Mouse (Mus musculus): Measurements from ENCODE around the gene Mlh3. TPM values are rescaled to one million over a fixed set of nuclear protein-coding genes. Genes with fewer than 3 reads are reported as not detected.
A peak's percentile ranks its signal among the peaks of the same experiment; 100 is the strongest.

Mlh3 gene
- 10 to 100 TPM; 17.5 TPM for total RNA-seq (2021)
- long read RNA-seq, experiment 1, full-length matches to known transcripts = 6 of 8 reads
- long read RNA-seq, experiment 1, partial matches to known transcripts = 1 of 8 reads
- long read RNA-seq, experiment 1, other reads (novel, unspliced or antisense) = 1 of 8 reads
- long read RNA-seq, experiment 2, full-length matches to known transcripts = 5 of 9 reads
- long read RNA-seq, experiment 2, partial matches to known transcripts = 3 of 9 reads
- long read RNA-seq, experiment 2, other reads (novel, unspliced or antisense) = 1 of 9 reads

GRCm38 (mm10) chr12:85270319-85270718 lies at the start of gene Mlh3:
Gene Mlh3, minus strand, starts transcription at chr12:85270599.
- DNase-seq (ENCODE audit: low spot score in 2 of 2) = peak; percentile 86 to 92

- no peak for DNase-seq (ENCODE audit: low spot score in 2 of 2)
Observed at GRCm38 (mm10) chr12:85308651-85309050, 38.3 kb upstream of the Mlh3 start.

GRCm38 (mm10) chr12:85305247-85305892 lies 35.0 kb upstream of the Mlh3 start:
- DNase-seq (ENCODE audit: low spot score in 2 of 2) = peak; percentile 81 to 87

- no peak for DNase-seq (ENCODE audit: low spot score in 2 of 2)
Observed at GRCm38 (mm10) chr12:85304725-85305124, 34.3 kb upstream of the Mlh3 start.

- DNase-seq (ENCODE audit: low spot score in 2 of 2) = no peak
Observed at GRCm38 (mm10) chr12:85303256-85303655, 32.9 kb upstream of the Mlh3 start.

GRCm38 (mm10) chr12:85298835-85299180 lies 28.4 kb upstream of the Mlh3 start:
- no peak for DNase-seq (ENCODE audit: low spot score in 2 of 2)

- DNase-seq (ENCODE audit: low spot score in 2 of 2) = no peak
Observed at GRCm38 (mm10) chr12:85298127-85298834, 27.9 kb upstream of the Mlh3 start.

- no peak for DNase-seq (ENCODE audit: low spot score in 2 of 2)
Observed at GRCm38 (mm10) chr12:85297345-85297997, 27.1 kb upstream of the Mlh3 start.

- no peak for DNase-seq (ENCODE audit: low spot score in 2 of 2)
Observed at GRCm38 (mm10) chr12:85296915-85297314, 26.5 kb upstream of the Mlh3 start.

- DNase-seq (ENCODE audit: low spot score in 2 of 2) = no peak
Observed at GRCm38 (mm10) chr12:85295506-85295905, 25.1 kb upstream of the Mlh3 start.

GRCm38 (mm10) chr12:85292906-85293305 lies 22.5 kb upstream of the Mlh3 start:
- DNase-seq (ENCODE audit: low spot score in 2 of 2) = no peak

GRCm38 (mm10) chr12:85292288-85292687 lies 21.9 kb upstream of the Mlh3 start:
- DNase-seq (ENCODE audit: low spot score in 2 of 2) = no peak

GRCm38 (mm10) chr12:85291541-85291940 lies 21.1 kb upstream of the Mlh3 start:
- DNase-seq (ENCODE audit: low spot score in 2 of 2) = no peak

GRCm38 (mm10) chr12:85290633-85291032 lies 20.2 kb upstream of the Mlh3 start:
- DNase-seq (ENCODE audit: low spot score in 2 of 2) = no peak

- peak in 1 of 2 experiments; percentile 27 for DNase-seq (ENCODE audit: low spot score in 2 of 2)
Observed at GRCm38 (mm10) chr12:85289157-85290000, 19.0 kb upstream of the Mlh3 start.

GRCm38 (mm10) chr12:85288486-85289156 lies 18.2 kb upstream of the Mlh3 start, which contains the start of gene Zc2hc1c:
Gene Zc2hc1c, plus strand, starts transcription at chr12:85288591.
- peak; percentile 82 to 85 for DNase-seq (ENCODE audit: low spot score in 2 of 2)

- DNase-seq (ENCODE audit: low spot score in 2 of 2) = no peak
Observed at GRCm38 (mm10) chr12:85287809-85288485, 17.5 kb upstream of the Mlh3 start, which contains the start of gene Acyp1. Gene Acyp1, minus strand, starts transcription at chr12:85288438.

GRCm38 (mm10) chr12:85286941-85287340 lies 16.5 kb upstream of the Mlh3 start:
- DNase-seq (ENCODE audit: low spot score in 2 of 2) = no peak

- no peak for DNase-seq (ENCODE audit: low spot score in 2 of 2)
Observed at GRCm38 (mm10) chr12:85284996-85285395, 14.6 kb upstream of the Mlh3 start.

All from left cerebral cortex, adult 18-20 months (tissue).